8 mouse cellular contexts compared by ENCODE assay signal in genomic region chr14:37134304-37135126, GRCm38 (mm10). TPM values are rescaled to one million over a fixed set of nuclear protein-coding genes. Genes with fewer than 3 reads are reported as not detected.
DNase-seq lines count a peak whose midpoint lies in the region; ATAC-seq lines count a peak whose summit lies in the region.

No protein-coding gene starts in this region.

- DNase-seq in gastrocnemius, postnatal 25 days, result peak; percentile 8
- no peak for DNase-seq in gastrocnemius, postnatal 4 days (ENCODE audit: low spot score in 2 of 2)
- DNase-seq in A20 (ENCODE audit: low read depth, low spot score), result peak; percentile 73
- DNase-seq in c-Kit-positive CD71-negative TER-119-negative erythroid progenitor cells, embryonic 14.5 days (ENCODE audit: low read depth), result peak; percentile 19
- no peak for DNase-seq in left cerebral cortex, adult 18-20 months (ENCODE audit: low spot score in 2 of 2)
- DNase-seq in spleen, postnatal 4 days (ENCODE audit: low spot score in 2 of 2), result no peak

- peak overlapping the region; percentile 68 for H3K9ac ChIP-seq in hindbrain, embryonic 15.5 days
- H3K9ac ChIP-seq in midbrain, embryonic 12.5 days (replicated peaks), result peak overlapping the region; percentile 84

- peaks cover 13% of the 10 kb centered on the region for H3K4me1 ChIP-seq in hindbrain, embryonic 15.5 days (replicated peaks)
- peaks cover 7% of the 10 kb centered on the region for H3K4me1 ChIP-seq in midbrain, embryonic 12.5 days

- ATAC-seq in hindbrain, embryonic 15.5 days (ENCODE audit: low FRiP score, low read depth), result no peak
- no peak for ATAC-seq in midbrain, embryonic 12.5 days (ENCODE audit: low FRiP score, low read depth)

- 2% methylated on average over 40 of the region's 40 CpGs for WGBS in hindbrain, embryonic 15.5 days
- 2% methylated on average over 40 of the region's 40 CpGs for WGBS in midbrain, embryonic 12.5 days

- peak overlapping the region; percentile 81 for H3K27ac ChIP-seq in hindbrain, embryonic 15.5 days (replicated peaks)
- peak overlapping the region; percentile 63 for H3K27ac ChIP-seq in midbrain, embryonic 12.5 days (replicated peaks)

- H3K36me3 ChIP-seq in hindbrain, embryonic 15.5 days, result peaks cover 27% of the 10 kb centered on the region
- H3K36me3 ChIP-seq in midbrain, embryonic 12.5 days, result peaks cover 28% of the 10 kb centered on the region

- H3K4me3 ChIP-seq in hindbrain, embryonic 15.5 days, result peak overlapping the region; percentile 72
- H3K4me3 ChIP-seq in midbrain, embryonic 12.5 days, result peak overlapping the region; percentile 79

- H3K9me3 ChIP-seq in hindbrain, embryonic 15.5 days, result no peaks in the 10 kb centered on the region
- H3K9me3 ChIP-seq in midbrain, embryonic 12.5 days, result no peaks in the 10 kb centered on the region

- peak overlapping the region; percentile 77 for H3K4me2 ChIP-seq in hindbrain, embryonic 15.5 days
- H3K4me2 ChIP-seq in midbrain, embryonic 12.5 days (replicated peaks), result peak overlapping the region; percentile 73

- H3K27me3 ChIP-seq in hindbrain, embryonic 15.5 days, result no peaks in the 10 kb centered on the region
- no peaks in the 10 kb centered on the region for H3K27me3 ChIP-seq in midbrain, embryonic 12.5 days

RNA-seq across cellular contexts. Expression of gene Ghitm, which starts 0.6 kb away (rescaled TPM):
- total RNA-seq in gastrocnemius, postnatal 25 days (2021), result 100 to 1,000 TPM; 369 to 406 TPM
- total RNA-seq in gastrocnemius, postnatal 4 days (2021), result 100 to 1,000 TPM; 175 to 186 TPM
- polyA plus RNA-seq in hindbrain, embryonic 15.5 days (2015; fragmentation: Nextera tagmentation; extraction: Ambion mirVana), result 199 and 208 TPM in 2 replicates
- polyA plus RNA-seq in midbrain, embryonic 12.5 days (2016; fragmentation: Nextera tagmentation; extraction: Ambion mirVana), result 183 and 196 TPM in 2 replicates
- 100 to 1,000 TPM; 446 to 487 TPM for total RNA-seq in left cerebral cortex, adult 18-20 months (2021)

RNA-seq across cellular contexts. Expression of gene 2610528A11Rik, which starts 20.7 kb away (rescaled TPM):
- total RNA-seq in gastrocnemius, postnatal 25 days (2021), result under 1 TPM; 0.38 to 0.41 TPM
- total RNA-seq in gastrocnemius, postnatal 4 days (2021), result not detected
- polyA plus RNA-seq in hindbrain, embryonic 15.5 days (2015; fragmentation: Nextera tagmentation; extraction: Ambion mirVana), result 0.27 and 0.39 TPM in 2 replicates
- not detected in 2 replicates for polyA plus RNA-seq in midbrain, embryonic 12.5 days (2016; fragmentation: Nextera tagmentation; extraction: Ambion mirVana)
- total RNA-seq in left cerebral cortex, adult 18-20 months (2021), result 1 to 10 TPM in 1 of 2 experiments, under 1 TPM in 1; 0.74 to 1.1 TPM

RNA-seq across cellular contexts. Expression of gene Cdhr1, which starts 36.4 kb away (rescaled TPM):
- not detected for total RNA-seq in gastrocnemius, postnatal 25 days (2021)
- not detected for total RNA-seq in gastrocnemius, postnatal 4 days (2021)
- polyA plus RNA-seq in hindbrain, embryonic 15.5 days (2015; fragmentation: Nextera tagmentation; extraction: Ambion mirVana), result 2.9 and 3.3 TPM in 2 replicates
- polyA plus RNA-seq in midbrain, embryonic 12.5 days (2016; fragmentation: Nextera tagmentation; extraction: Ambion mirVana), result 0.14 and 0.17 TPM in 2 replicates
- total RNA-seq in left cerebral cortex, adult 18-20 months (2021), result 10 to 100 TPM; 15.5 to 17.2 TPM

Comparison
In these comparisons a context has a peak if more than half of its experiments do, and no peak if none do; other contexts are left out.
1. DNase-seq: peak in gastrocnemius, postnatal 25 days (single experiment), A20 (single experiment) and c-Kit-positive CD71-negative TER-119-negative erythroid progenitor cells, embryonic 14.5 days (single experiment); none in gastrocnemius, postnatal 4 days (0 of 2), left cerebral cortex, adult 18-20 months (0 of 2) and spleen, postnatal 4 days (0 of 2).
2. RNA of gene Cdhr1, which starts 36.4 kb away (total RNA-seq): 15.5 to 17.2 TPM in left cerebral cortex, adult 18-20 months; not detected in gastrocnemius, postnatal 4 days and not detected in gastrocnemius, postnatal 25 days; every median in the first group is over 10 times any median in the second.